Mouse (Mus musculus): ENCODE measurements around the gene Lrp2. TPM values are rescaled to one million over a fixed set of nuclear protein-coding genes. Genes with fewer than 3 reads are reported as not detected.

Lrp2 gene
- 0.55 and 0.76 TPM in 2 replicates for polyA plus RNA-seq (2015; fragmentation: Nextera tagmentation; extraction: Ambion mirVana)

DNA sequence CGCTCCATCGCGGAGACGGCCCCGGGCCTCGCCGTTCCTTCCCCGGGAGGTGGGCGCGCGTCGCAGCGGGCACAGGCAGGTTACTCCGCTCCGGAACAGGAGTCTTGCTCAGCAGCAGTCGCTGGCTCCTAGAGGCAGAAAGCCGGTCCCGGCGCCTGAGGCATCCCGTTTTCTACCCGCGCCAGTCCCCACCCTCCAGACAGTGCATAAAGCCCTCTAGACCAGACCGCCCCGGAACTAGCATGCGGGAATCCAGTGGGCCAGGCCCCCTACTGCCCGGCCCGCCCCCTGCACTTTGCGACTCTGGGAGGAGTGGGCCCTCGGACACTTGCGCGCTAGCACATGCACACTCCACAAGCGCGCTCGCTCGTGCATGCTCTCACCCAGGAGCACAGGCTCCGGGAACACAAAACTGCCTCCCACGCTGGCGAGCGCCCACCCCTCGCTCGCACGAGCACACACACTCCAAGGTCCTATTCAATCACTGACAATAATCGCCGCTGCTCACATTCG, at the start of gene Lrp2:
Gene Lrp2, minus strand, starts transcription at position 180 of the 513 bp plus-strand sequence.

DNA sequence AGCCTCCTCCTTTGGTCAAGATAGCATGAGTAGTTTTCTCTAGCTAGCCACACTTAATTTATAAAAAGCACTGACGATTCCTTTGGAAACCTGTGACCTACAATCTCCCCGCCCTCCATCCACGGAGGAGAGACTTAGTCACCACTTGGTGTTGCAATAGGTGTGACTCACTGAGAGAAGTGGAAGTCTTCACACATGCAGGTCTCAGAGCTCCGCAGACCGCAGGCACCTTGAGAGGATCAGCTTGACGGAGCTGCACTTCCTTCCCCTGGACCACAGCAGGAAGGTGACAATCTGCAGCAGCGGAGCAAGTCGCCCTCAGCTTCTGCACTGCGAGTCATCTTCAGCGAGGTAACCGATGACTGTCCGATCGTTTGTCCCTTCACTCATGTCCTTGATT, 205.6 kb downstream of the Lrp2 start, which contains the start of gene Dhrs9:
Gene Dhrs9, plus strand, starts transcription at position 165 of the 400 bp plus-strand sequence.

Other genes with a start within 250 kb of the Lrp2 start
- gene Abcb11, start 243.4 kb downstream of the Lrp2 start, polyA plus RNA-seq (2015; fragmentation: Nextera tagmentation; extraction: Ambion mirVana) = 1.2 and 2.3 TPM in 2 replicates
- gene Dhrs9, start 205.6 kb downstream of the Lrp2 start, polyA plus RNA-seq (2015; fragmentation: Nextera tagmentation; extraction: Ambion mirVana) = 0.08 and 0.16 TPM in 2 replicates
- 15.4 and 26.5 TPM in 2 replicates for gene Bbs5, start 61.1 kb upstream of the Lrp2 start, polyA plus RNA-seq (2015; fragmentation: Nextera tagmentation; extraction: Ambion mirVana)
- 0.28 and 2.2 TPM in 2 replicates for gene Klhl41, start 84.1 kb upstream of the Lrp2 start, polyA plus RNA-seq (2015; fragmentation: Nextera tagmentation; extraction: Ambion mirVana)
- gene Fastkd1, start 127.5 kb upstream of the Lrp2 start, polyA plus RNA-seq (2015; fragmentation: Nextera tagmentation; extraction: Ambion mirVana) = 6.6 and 9.1 TPM in 2 replicates
- gene Ppig, start 136.5 kb upstream of the Lrp2 start, polyA plus RNA-seq (2015; fragmentation: Nextera tagmentation; extraction: Ambion mirVana) = 93.3 and 111 TPM in 2 replicates
- gene Ccdc173, start 203.5 kb upstream of the Lrp2 start, polyA plus RNA-seq (2015; fragmentation: Nextera tagmentation; extraction: Ambion mirVana) = 2.1 and 2.5 TPM in 2 replicates
- gene Phospho2, start 203.6 kb upstream of the Lrp2 start, polyA plus RNA-seq (2015; fragmentation: Nextera tagmentation; extraction: Ambion mirVana) = 33.4 and 36.1 TPM in 2 replicates
- 13.7 and 15.8 TPM in 2 replicates for gene Klhl23, start 235.9 kb upstream of the Lrp2 start, polyA plus RNA-seq (2015; fragmentation: Nextera tagmentation; extraction: Ambion mirVana)